Mouse (Mus musculus) left cerebral cortex, adult 2 months (tissue): ENCODE data around the gene Hnrnpl. TPM values are rescaled to one million over a fixed set of nuclear protein-coding genes. Genes with fewer than 3 reads are reported as not detected.
A peak's percentile ranks its signal among the peaks of the same experiment; 100 is the strongest.

Experiments
- DNase-seq, 2 experiments: peaks; one replicate each; pipeline ENCODE4 v3.0.0; 2021 to 2022; ENCODE audit warnings: low spot score in 2 of 2, mixed read lengths in 1 of 2; ENCODE audit errors: extremely low spot score in 1 of 2
- H3K27ac ChIP-seq: fragments of 200-600 bp; 2 replicates; pipeline ENCODE4 v1.8.1; 2022
- H3K4me3 ChIP-seq: fragments of 200-600 bp; 2 replicates; pipeline ENCODE4 v1.8.1; 2022
- CTCF ChIP-seq: fragments of 200-600 bp; IDR thresholded peaks from 2 replicates; pipeline ENCODE4 v1.8.1; 2022; ENCODE audit warnings: antibody characterized with exemption, mild to moderate bottlenecking, moderate library complexity
- intact Hi-C: fragments of 180-260 bp; cut with DNase I; formaldehyde crosslinking; loops from one replicate; pipeline ENCODE4 v1.15.1; 2025
- total RNA-seq, 2 experiments: library from RNA; stranded (reverse); gene quantifications; 2 replicates each; pipeline ENCODE4 v1.2.3; 2021

Gene Hnrnpl
- total RNA-seq, 2 experiments from 2014 or later: 434 to 438 TPM

DNA sequence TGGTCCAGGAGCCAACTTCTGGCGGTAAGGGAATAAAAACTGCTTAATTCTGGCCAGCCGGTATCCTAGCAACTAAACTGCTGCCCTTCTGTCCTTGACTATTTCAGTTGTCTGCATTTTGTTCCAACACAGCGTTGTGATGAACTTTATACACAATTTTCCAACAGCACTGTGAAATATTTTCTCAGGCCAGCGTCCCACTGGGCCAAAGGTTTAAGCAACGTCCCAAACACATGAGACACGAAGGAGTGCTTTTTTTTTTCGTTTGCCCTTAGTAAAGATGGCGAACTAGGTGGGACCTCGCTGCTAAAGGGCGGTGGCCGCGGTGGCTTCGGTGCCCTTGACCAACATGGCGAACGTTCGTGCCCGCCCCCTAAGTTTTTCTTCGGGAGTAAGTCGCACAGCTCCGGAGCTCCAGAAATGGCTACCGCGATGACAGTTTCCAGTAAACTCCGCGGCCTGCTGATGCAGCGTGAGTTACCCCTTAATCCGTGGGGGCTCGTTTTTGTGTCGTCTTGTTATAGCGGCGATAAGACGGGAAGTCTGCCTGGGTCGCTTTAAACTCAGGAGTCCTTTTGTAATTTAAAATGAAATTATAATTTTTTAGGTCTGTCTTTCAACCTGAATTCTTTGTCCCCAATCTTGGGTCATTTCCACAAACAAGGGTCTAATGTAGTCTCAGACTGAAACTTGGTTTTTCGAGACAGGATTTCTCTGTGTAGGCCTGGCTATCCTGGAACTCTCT lies 16.8 kb downstream of the Hnrnpl start, which contains the start of gene Ech1:
TSS of gene Ech1 (plus strand) at position 277 of the 745 bp plus-strand sequence.
- intact Hi-C loops: loop anchor here (1.0 to 5.0 kb wide), 4 partner anchors 15 to 137 kb away; partner anchors contain the start of gene Actn4
- peak within 1 kb of the TSS; percentile 88 for H3K27ac ChIP-seq
- H3K4me3 ChIP-seq: peak within 1 kb of the TSS; percentile 54
- DNase-seq: peak; percentile 83 to 90
- no peak for TF ChIP-seq CTCF

DNA sequence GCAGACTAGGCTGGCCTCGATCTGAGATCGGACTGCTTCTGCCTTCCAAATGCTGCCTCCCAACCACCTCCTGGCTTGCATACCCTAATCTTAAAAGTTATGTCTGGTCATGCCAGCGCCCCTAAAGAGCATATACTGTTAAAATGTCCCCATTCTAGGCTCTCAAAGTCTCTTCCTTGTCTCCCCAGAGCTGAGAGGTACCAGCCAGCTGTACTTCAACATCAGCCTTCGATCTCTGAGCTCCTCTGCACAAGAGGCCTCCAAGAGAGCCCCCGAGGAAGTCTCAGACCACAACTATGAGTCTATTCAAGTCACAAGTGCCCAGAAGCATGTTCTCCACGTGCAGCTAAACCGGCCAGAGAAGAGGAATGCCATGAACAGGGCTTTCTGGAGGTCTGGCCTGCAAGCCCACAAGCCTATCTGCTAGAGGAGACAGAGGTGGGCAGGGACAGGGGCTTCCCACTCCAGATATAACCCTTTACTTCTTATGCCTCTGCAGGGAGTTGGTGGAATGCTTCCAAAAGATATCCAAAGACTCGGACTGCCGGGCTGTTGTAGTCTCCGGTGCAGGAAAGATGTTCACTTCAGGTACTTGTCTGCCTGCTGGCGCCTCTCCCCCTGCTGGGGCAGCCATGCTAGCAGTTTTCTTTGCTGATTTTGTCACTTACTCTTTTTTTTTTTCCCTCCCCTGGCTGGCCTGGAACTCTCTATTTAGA lies 17.5 kb downstream of the Hnrnpl start:
- DNase-seq: no peak
- intact Hi-C loops: loop anchor here (1.0 to 5.0 kb wide), 4 partner anchors 16 to 136 kb away; partner anchors contain the start of gene Actn4
- peak; percentile 4 for TF ChIP-seq CTCF
- Histone ChIP-seq H3K4me3 (peak overlapping the region; percentile 54), H3K27ac (peak overlapping the region; percentile 88)

DNA sequence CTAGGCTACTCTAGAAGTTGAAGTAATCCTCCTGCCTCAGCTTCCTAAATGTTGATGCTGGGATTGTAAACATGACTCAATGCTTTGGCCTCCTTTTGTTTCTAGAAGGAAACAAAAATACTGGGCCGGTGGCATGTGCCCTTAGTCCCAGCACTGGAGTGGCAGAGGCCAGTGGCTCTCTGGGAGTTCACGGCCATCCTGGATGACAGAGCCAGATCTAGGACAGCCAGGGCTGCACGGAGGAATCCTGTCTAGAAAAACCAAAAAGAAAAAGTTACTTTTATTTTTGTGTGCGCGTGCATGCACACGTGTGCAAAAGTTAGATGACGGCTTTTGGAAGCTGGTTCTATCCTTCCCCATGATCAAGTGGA lies 18.0 kb downstream of the Hnrnpl start:
- Histone ChIP-seq H3K27ac (peak overlapping the region; percentile 88; the same call in 1 of the 2 replicates), H3K4me3 (no peak overlapping the region)
- intact Hi-C loops: loop anchor here (5.0 kb wide), 1 partner anchor 136 kb away; the partner anchor contains the start of gene Actn4
- DNase-seq: no peak
- no peak for TF ChIP-seq CTCF

GRCm38 (mm10) chr7:28827338-28827737 lies 19.0 kb downstream of the Hnrnpl start:
- no peak overlapping the region for H3K4me3 ChIP-seq
- no peak overlapping the region for H3K27ac ChIP-seq
- peak; percentile 43 to 65 for DNase-seq
- intact Hi-C loops: loop anchor here (1.0 to 5.0 kb wide), 2 partner anchors 13 to 135 kb away; partner anchors contain the start of gene Actn4
- no peak for TF ChIP-seq CTCF

- no peak overlapping the region for H3K27ac ChIP-seq
- H3K4me3 ChIP-seq: no peak overlapping the region
- intact Hi-C loops: loop anchor here (5.0 kb wide), 1 partner anchor 132 kb away; the partner anchor contains the start of gene Actn4
- no peak for TF ChIP-seq CTCF
- no peak for DNase-seq
Observed at GRCm38 (mm10) chr7:28829821-28830220, 21.5 kb downstream of the Hnrnpl start.

DNA sequence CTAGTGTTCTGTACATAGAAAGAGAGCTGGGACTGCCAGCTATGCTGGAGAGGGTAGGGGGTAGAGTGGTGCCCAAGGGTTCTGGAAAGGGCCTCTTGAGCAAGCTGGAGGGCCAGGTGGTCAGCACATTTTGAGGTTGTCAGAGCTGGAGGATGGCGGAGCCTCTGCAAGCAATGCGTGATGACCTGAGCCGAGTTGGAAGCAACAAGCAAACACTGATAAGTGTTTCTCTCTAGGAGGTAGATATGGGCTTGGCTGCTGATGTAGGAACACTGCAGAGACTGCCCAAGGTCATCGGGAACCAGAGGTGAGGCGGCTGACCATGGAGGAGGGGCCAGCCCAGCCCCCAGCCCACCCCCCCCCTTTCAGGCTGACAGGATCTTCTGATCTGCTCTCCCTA lies 22.6 kb downstream of the Hnrnpl start:
- TF ChIP-seq CTCF: no peak
- H3K4me3 ChIP-seq: no peak overlapping the region
- intact Hi-C loops: no loop called here
- no peak for DNase-seq
- H3K27ac ChIP-seq: peak overlapping the region; percentile 15; the same call in 1 of the 2 replicates

DNA sequence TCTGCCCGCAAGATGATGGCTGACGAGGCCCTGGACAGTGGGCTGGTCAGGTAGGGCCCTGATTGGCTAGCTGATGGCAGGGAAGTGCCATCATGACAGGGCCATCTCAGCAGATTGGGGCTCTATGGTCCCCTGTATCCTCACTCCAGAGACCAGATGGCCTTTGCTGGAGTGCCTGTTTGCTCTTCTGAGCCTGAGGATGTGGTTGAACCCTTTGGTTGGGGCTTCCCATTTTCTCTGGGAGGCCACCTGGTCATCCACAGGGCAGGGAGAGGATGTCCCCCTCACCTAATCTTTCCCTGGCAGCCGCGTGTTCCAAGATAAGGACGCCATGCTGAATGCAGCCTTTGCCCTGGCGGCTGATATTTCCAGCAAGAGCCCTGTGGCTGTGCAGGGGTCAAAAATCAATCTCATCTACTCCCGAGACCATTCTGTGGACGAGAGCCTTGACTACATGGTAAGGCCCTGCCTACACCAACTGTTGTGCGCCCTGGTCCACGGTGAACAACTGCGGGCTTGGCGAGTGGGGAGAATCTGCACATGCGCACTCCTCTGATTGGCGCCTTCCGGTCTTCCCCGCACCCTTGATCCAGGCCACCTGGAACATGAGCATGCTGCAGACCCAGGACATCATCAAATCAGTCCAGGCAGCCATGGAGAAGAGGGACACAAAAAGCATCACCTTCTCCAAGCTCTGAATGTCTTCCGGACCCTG lies 23.2 kb downstream of the Hnrnpl start:
- intact Hi-C loops: no loop called here

DNA sequence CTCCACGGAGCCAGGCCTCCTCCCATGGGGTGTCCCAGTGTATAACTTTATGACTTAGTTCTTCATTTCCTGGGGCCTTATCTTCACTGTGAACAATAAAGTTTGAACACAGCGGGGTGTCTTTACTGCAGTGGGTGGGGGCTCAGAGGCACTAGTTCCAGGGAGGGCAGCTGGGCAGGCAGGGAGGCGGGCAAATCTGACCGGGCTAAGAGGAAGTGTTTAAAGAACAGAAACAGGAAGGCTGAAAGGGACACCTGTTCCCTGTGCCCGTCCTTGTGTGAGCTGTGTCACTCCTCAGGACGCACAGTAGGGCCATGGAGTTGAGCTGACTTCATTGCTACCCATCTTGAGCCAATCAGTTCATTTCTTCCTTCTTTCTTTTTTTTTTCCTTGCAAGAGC lies 23.8 kb downstream of the Hnrnpl start:
- DNase-seq: no peak
- Histone ChIP-seq H3K4me3 (no peak overlapping the region), H3K27ac (no peak overlapping the region)
- intact Hi-C loops: no loop called here
- no peak for TF ChIP-seq CTCF

More for the DNA sequence above, 23.2 kb downstream of the Hnrnpl start:
- H3K27ac ChIP-seq: no peak overlapping the region
- no peak for TF ChIP-seq CTCF
- DNase-seq: no peak
- H3K4me3 ChIP-seq: no peak overlapping the region

GRCm38 (mm10) chr7:28833723-28834347 lies 25.5 kb downstream of the Hnrnpl start, which contains the start of gene Lgals4:
Lgals4 (plus strand) TSS chr7:28833854.
- TF ChIP-seq CTCF: no peak
- Histone ChIP-seq H3K4me3 (no peak within 1 kb of the TSS), H3K27ac (no peak within 1 kb of the TSS)
- no peak for DNase-seq
- intact Hi-C loops: no loop called here

GRCm38 (mm10) chr7:28836936-28837335 lies 28.6 kb downstream of the Hnrnpl start:
- intact Hi-C loops: no loop called here
- Histone ChIP-seq H3K4me3 (no peak overlapping the region), H3K27ac (no peak overlapping the region)
- TF ChIP-seq CTCF: no peak
- DNase-seq: no peak

- intact Hi-C loops: no loop called here
- DNase-seq: no peak
- H3K27ac ChIP-seq: no peak overlapping the region
- H3K4me3 ChIP-seq: no peak overlapping the region
- TF ChIP-seq CTCF: no peak
Observed at GRCm38 (mm10) chr7:28838331-28838730, 30.0 kb downstream of the Hnrnpl start.
